Mouse (Mus musculus) liver, embryonic 12.5 days (tissue): Measurements from ENCODE around the gene Bbs5. TPM values are rescaled to one million over a fixed set of nuclear protein-coding genes. Genes with fewer than 3 reads are reported as not detected.
A peak's percentile ranks its signal among the peaks of the same experiment; 100 is the strongest.

Source experiments
- ATAC-seq: fragments of 200-750 bp; cut with Nextera tagmentation; 2 replicates; pipeline ENCODE4 v1.8.0; 2017; ENCODE audit warnings: moderate number of reproducible peaks, mild to moderate bottlenecking, moderate library complexity
- H3K27ac ChIP-seq: fragments of 300-500 bp; sonication (generic); 2 replicates; pipeline ENCODE4 v1.5.1; 2016; ENCODE audit warnings: mild to moderate bottlenecking
- H3K27me3 ChIP-seq: fragments of 300-500 bp; sonication (generic); replicated peaks from 2 replicates; pipeline ENCODE4 v1.6.1; 2016; ENCODE audit warnings: mild to moderate bottlenecking, moderate library complexity
- H3K36me3 ChIP-seq: fragments of 300-500 bp; sonication (generic); 2 replicates; pipeline ENCODE4 v1.6.1; 2016; ENCODE audit warnings: mild to moderate bottlenecking, moderate library complexity
- H3K4me1 ChIP-seq: fragments of 300-500 bp; sonication (generic); 2 replicates; pipeline ENCODE4 v1.6.1; 2016
- H3K4me2 ChIP-seq: fragments of 300-500 bp; sonication (generic); 2 replicates; pipeline ENCODE4 v1.6.1; 2016; ENCODE audit warnings: mild to moderate bottlenecking, moderate library complexity
- H3K4me3 ChIP-seq: fragments of 300-500 bp; sonication (generic); 2 replicates; pipeline ENCODE4 v1.5.1; 2016; ENCODE audit warnings: mild to moderate bottlenecking, moderate library complexity
- H3K9ac ChIP-seq: fragments of 300-500 bp; sonication (generic); 2 replicates; pipeline ENCODE4 v1.6.1; 2016; ENCODE audit warnings: mild to moderate bottlenecking, moderate library complexity
- H3K9me3 ChIP-seq: fragments of 300-500 bp; sonication (generic); replicated peaks from 2 replicates; pipeline ENCODE4 v1.6.1; 2016; ENCODE audit warnings: mild to moderate bottlenecking, moderate library complexity
- WGBS: fragments of 180-500 bp; shearing (Covaris S2); methylation state at CpG from one replicate; pipeline ENCODE4 v1.1.7; 2016; ENCODE audit not compliant: insufficient replicate concordance; 5-methylcytosine and 5-hydroxymethylcytosine counted together
- polyA plus RNA-seq: library from polyadenylated mRNA; unstranded; fragments of >200 nt; fragmentation: Nextera tagmentation; extraction: Ambion mirVana; gene quantifications from 2 replicates; pipeline ENCODE4 v1.2.1, GENCODE M21; 2016

The Bbs5 gene
- polyA plus RNA-seq, result 4.9 and 6.8 TPM in 2 replicates

GRCm38 (mm10) chr2:69646726-69647490, at the start of gene Bbs5:
Bbs5 (plus strand) TSS chr2:69647171.
- Histone ChIP-seq H3K9ac (peak within 1 kb of the TSS; percentile 70), H3K4me2 (peak within 1 kb of the TSS; percentile 93), H3K9me3 (no peaks in the 10 kb centered on the region), H3K27me3 (no peaks in the 10 kb centered on the region), H3K4me1 (peaks cover 16% of the 10 kb centered on the region), H3K27ac (no peak within 1 kb of the TSS), H3K4me3 (peak within 1 kb of the TSS; percentile 76), H3K36me3 (no peaks in the 10 kb centered on the region)
- ATAC-seq, result peak; percentile 84
- 4% methylated on average over 43 of the region's 43 CpGs for WGBS

- Histone ChIP-seq H3K9ac (no peak overlapping the region), H3K36me3 (no peaks in the 10 kb centered on the region), H3K4me3 (no peak overlapping the region), H3K27me3 (no peaks in the 10 kb centered on the region; the same call in 1 of the 2 replicates), H3K9me3 (no peaks in the 10 kb centered on the region), H3K27ac (no peak overlapping the region), H3K4me2 (no peak overlapping the region), H3K4me1 (no peaks in the 10 kb centered on the region)
- WGBS, result 63% methylated on average over 7 of the region's 7 CpGs
- ATAC-seq, result no peak
Measured at GRCm38 (mm10) chr2:69603726-69604393, 43.1 kb upstream of the Bbs5 start.

GRCm38 (mm10) chr2:69606621-69607020, 40.4 kb upstream of the Bbs5 start:
- H3K4me1 ChIP-seq, result no peaks in the 10 kb centered on the region
- ATAC-seq, result no peak
- WGBS, result 79% methylated on average over 3 of the region's 3 CpGs

GRCm38 (mm10) chr2:69612237-69612636, 34.7 kb upstream of the Bbs5 start:
- Histone ChIP-seq H3K36me3 (no peaks in the 10 kb centered on the region), H3K9ac (no peak overlapping the region), H3K9me3 (no peaks in the 10 kb centered on the region), H3K4me1 (peaks cover 9% of the 10 kb centered on the region), H3K4me2 (no peak overlapping the region), H3K27ac (no peak overlapping the region), H3K4me3 (no peak overlapping the region), H3K27me3 (peaks cover 8% of the 10 kb centered on the region; the same call in 1 of the 2 replicates)
- no peak for ATAC-seq
- WGBS, result 26% methylated on average over 10 of the region's 10 CpGs

More at GRCm38 (mm10) chr2:69606621-69607020, 40.4 kb upstream of the Bbs5 start:
- no peaks in the 10 kb centered on the region for H3K27me3 ChIP-seq
- no peaks in the 10 kb centered on the region for H3K36me3 ChIP-seq
- H3K9me3 ChIP-seq, result no peaks in the 10 kb centered on the region
- no peak overlapping the region for H3K9ac ChIP-seq
- no peak overlapping the region for H3K27ac ChIP-seq
- no peak overlapping the region for H3K4me2 ChIP-seq
- H3K4me3 ChIP-seq, result no peak overlapping the region

- ATAC-seq, result no peak
- no peak overlapping the region for H3K4me3 ChIP-seq
- H3K27ac ChIP-seq, result no peak overlapping the region
- peaks cover 8% of the 10 kb centered on the region; the same call in 1 of the 2 replicates for H3K27me3 ChIP-seq
- H3K36me3 ChIP-seq, result no peaks in the 10 kb centered on the region
- WGBS, result 63% methylated on average over 9 of the region's 9 CpGs
- H3K9ac ChIP-seq, result no peak overlapping the region
- H3K4me1 ChIP-seq, result peaks cover 9% of the 10 kb centered on the region
- H3K4me2 ChIP-seq, result no peak overlapping the region
- no peaks in the 10 kb centered on the region for H3K9me3 ChIP-seq
Measured at GRCm38 (mm10) chr2:69612716-69613115, 34.3 kb upstream of the Bbs5 start.

GRCm38 (mm10) chr2:69613237-69613636, 33.7 kb upstream of the Bbs5 start:
- Histone ChIP-seq H3K9me3 (no peaks in the 10 kb centered on the region), H3K4me1 (peaks cover 9% of the 10 kb centered on the region), H3K4me3 (no peak overlapping the region), H3K27ac (no peak overlapping the region), H3K27me3 (peaks cover 8% of the 10 kb centered on the region; the same call in 1 of the 2 replicates), H3K9ac (no peak overlapping the region), H3K4me2 (0 out of 2 replicates have a peak overlapping the region, but pooled peaks have one; percentile 5), H3K36me3 (no peaks in the 10 kb centered on the region)
- no peak for ATAC-seq
- WGBS, result 30% methylated on average over 4 of the region's 4 CpGs

- H3K36me3 ChIP-seq, result no peaks in the 10 kb centered on the region
- no peaks in the 10 kb centered on the region for H3K9me3 ChIP-seq
- H3K4me2 ChIP-seq, result no peak overlapping the region
- H3K4me1 ChIP-seq, result no peaks in the 10 kb centered on the region
- H3K4me3 ChIP-seq, result no peak overlapping the region
- no peak for ATAC-seq
- no peak overlapping the region for H3K27ac ChIP-seq
- H3K9ac ChIP-seq, result no peak overlapping the region
- H3K27me3 ChIP-seq, result no peaks in the 10 kb centered on the region; the same call in 1 of the 2 replicates
Measured at GRCm38 (mm10) chr2:69618336-69618735, 28.6 kb upstream of the Bbs5 start.

GRCm38 (mm10) chr2:69619286-69619685, 27.7 kb upstream of the Bbs5 start:
- H3K36me3 ChIP-seq, result no peaks in the 10 kb centered on the region
- no peak overlapping the region for H3K9ac ChIP-seq
- H3K27ac ChIP-seq, result no peak overlapping the region
- H3K27me3 ChIP-seq, result peaks cover under 1% of the 10 kb centered on the region
- no peak overlapping the region for H3K4me3 ChIP-seq
- ATAC-seq, result no peak
- no peaks in the 10 kb centered on the region for H3K4me1 ChIP-seq
- H3K4me2 ChIP-seq, result no peak overlapping the region
- H3K9me3 ChIP-seq, result no peaks in the 10 kb centered on the region

- no peaks in the 10 kb centered on the region for H3K36me3 ChIP-seq
- peaks cover 9% of the 10 kb centered on the region for H3K27me3 ChIP-seq
- WGBS, result 77% methylated on average over 17 of the region's 17 CpGs
- ATAC-seq, result no peak
- H3K4me2 ChIP-seq, result no peak overlapping the region
- H3K4me1 ChIP-seq, result no peaks in the 10 kb centered on the region
- no peaks in the 10 kb centered on the region for H3K9me3 ChIP-seq
- no peak overlapping the region for H3K9ac ChIP-seq
- no peak overlapping the region for H3K27ac ChIP-seq
- H3K4me3 ChIP-seq, result no peak overlapping the region
Measured at GRCm38 (mm10) chr2:69629215-69629614, 17.8 kb upstream of the Bbs5 start.

- H3K9me3 ChIP-seq, result no peaks in the 10 kb centered on the region
- no peak overlapping the region for H3K27ac ChIP-seq
- 70% methylated on average over 6 of the region's 6 CpGs for WGBS
- H3K4me2 ChIP-seq, result no peak overlapping the region
- no peak for ATAC-seq
- peaks cover 9% of the 10 kb centered on the region for H3K27me3 ChIP-seq
- H3K4me1 ChIP-seq, result no peaks in the 10 kb centered on the region
- H3K9ac ChIP-seq, result no peak overlapping the region
- H3K4me3 ChIP-seq, result no peak overlapping the region
- no peaks in the 10 kb centered on the region for H3K36me3 ChIP-seq
Measured at GRCm38 (mm10) chr2:69629914-69630313, 17.1 kb upstream of the Bbs5 start.

GRCm38 (mm10) chr2:69630792-69631191, 16.2 kb upstream of the Bbs5 start:
- Histone ChIP-seq H3K4me1 (peaks cover 4% of the 10 kb centered on the region; the same call in 1 of the 2 replicates), H3K9ac (no peak overlapping the region), H3K4me3 (no peak overlapping the region), H3K9me3 (no peaks in the 10 kb centered on the region), H3K27ac (no peak overlapping the region), H3K27me3 (peaks cover 9% of the 10 kb centered on the region), H3K4me2 (no peak overlapping the region), H3K36me3 (no peaks in the 10 kb centered on the region)
- WGBS, result 69% methylated on average over 5 of the region's 5 CpGs
- no peak for ATAC-seq

GRCm38 (mm10) chr2:69631449-69631848, 15.5 kb upstream of the Bbs5 start:
- 63% methylated on average over 2 of the region's 2 CpGs for WGBS
- H3K27me3 ChIP-seq, result peaks cover 9% of the 10 kb centered on the region

More at GRCm38 (mm10) chr2:69631449-69631848, 15.5 kb upstream of the Bbs5 start:
- H3K9me3 ChIP-seq, result no peaks in the 10 kb centered on the region
- H3K36me3 ChIP-seq, result no peaks in the 10 kb centered on the region
- H3K4me3 ChIP-seq, result no peak overlapping the region
- H3K27ac ChIP-seq, result no peak overlapping the region
- peaks cover 4% of the 10 kb centered on the region; the same call in 1 of the 2 replicates for H3K4me1 ChIP-seq
- no peak overlapping the region for H3K9ac ChIP-seq
- no peak for ATAC-seq
- no peak overlapping the region for H3K4me2 ChIP-seq
